Mouse (Mus musculus) CH12.LX (cell line): Measurements from ENCODE around the gene Macrod2. TPM values are rescaled to one million over a fixed set of nuclear protein-coding genes. Genes with fewer than 3 reads are reported as not detected.

Experiments used
- DNase-seq: peaks from one replicate; pipeline ENCODE4 v3.0.0-alpha.2; 2013; ENCODE audit errors: extremely low read depth
- H3K27ac ChIP-seq: 2 replicates; pipeline ENCODE4 v1.5.1; 2012; ENCODE audit warnings: low read depth, mild to moderate bottlenecking, control low read depth, moderate library complexity; ENCODE audit not compliant: insufficient read depth
- H3K27me3 ChIP-seq: replicated peaks from 2 replicates; pipeline ENCODE3; 2012; ENCODE audit warnings: inconsistent platforms
- H3K36me3 ChIP-seq, 2 experiments: replicated peaks in 1 of 2; 2 replicates each; pipeline versions ENCODE3 to v1.6.1; 2012; ENCODE audit warnings: inconsistent platforms in 1 of 2, low read length in 1 of 2, mild to moderate bottlenecking in 1 of 2, mixed read lengths in 1 of 2, moderate library complexity in 1 of 2; ENCODE audit not compliant: control insufficient read depth in 1 of 2, insufficient read depth in 1 of 2
- H3K4me1 ChIP-seq, 2 experiments: 2 replicates each; pipeline ENCODE4 v1.6.1; 2012; ENCODE audit warnings: inconsistent platforms in 1 of 2, moderate library complexity in 1 of 2; ENCODE audit not compliant: insufficient read depth in 2 of 2, control insufficient read depth in 1 of 2
- H3K4me2 ChIP-seq: 2 replicates; pipeline ENCODE4 v1.6.1; 2012; ENCODE audit warnings: low read depth, mild to moderate bottlenecking, control low read depth; ENCODE audit not compliant: poor library complexity, insufficient read depth, severe bottlenecking
- H3K4me3 ChIP-seq, 3 experiments: fragments of 150-350 bp in 1 of 3; sonication (generic) in 1 of 3; replicated peaks in 1 of 3; 2 replicates each; pipeline versions ENCODE3 to v1.5.1; 2011 to 2012; ENCODE audit warnings: low read depth in 2 of 3, low read length in 2 of 3, mild to moderate bottlenecking in 2 of 3, moderate library complexity in 2 of 3, control low read depth in 1 of 3, improper control_type of control experiment in 1 of 3, inconsistent platforms in 1 of 3, mixed read lengths in 1 of 3; ENCODE audit not compliant: poor library complexity in 1 of 3
- H3K79me2 ChIP-seq: replicated peaks from 2 replicates; pipeline ENCODE4 v1.6.1; 2012; ENCODE audit warnings: mild to moderate bottlenecking, moderate library complexity; ENCODE audit not compliant: control insufficient read depth, poor library complexity, insufficient read depth, severe bottlenecking; ENCODE audit errors: extremely low read depth
- H3K9ac ChIP-seq: 2 replicates; pipeline ENCODE4 v1.6.1; 2012; ENCODE audit warnings: low read depth, mild to moderate bottlenecking, control low read depth, moderate library complexity; ENCODE audit not compliant: insufficient read depth
- H3K9me3 ChIP-seq: replicated peaks from 2 replicates; pipeline ENCODE3; 2012; ENCODE audit warnings: low read length, inconsistent platforms, mixed read lengths
- BHLHE40 ChIP-seq: IDR thresholded peaks from 2 replicates; pipeline ENCODE4 v1.6.1; 2011; ENCODE audit warnings: mild to moderate bottlenecking, low read depth, low read length, improper control_type of control experiment
- CHD1 ChIP-seq: IDR thresholded peaks from 2 replicates; pipeline ENCODE4 v1.6.1; 2012; ENCODE audit warnings: low read depth, low read length, improper control_type of control experiment, inconsistent platforms
- CHD2 ChIP-seq: IDR thresholded peaks from 2 replicates; pipeline ENCODE4 v1.6.1; 2011; ENCODE audit warnings: low read length, improper control_type of control experiment
- CTCF ChIP-seq, 2 experiments: IDR thresholded peaks in 1 of 2; conservative IDR thresholded peaks in 1 of 2; 2 replicates each; pipeline ENCODE4 v1.5.1; 2011 to 2012; ENCODE audit warnings: low read depth in 2 of 2, low read length in 2 of 2, improper control_type of control experiment in 1 of 2, inconsistent platforms in 1 of 2, mild to moderate bottlenecking in 1 of 2, moderate library complexity in 1 of 2
- EP300 ChIP-seq: IDR thresholded peaks from 2 replicates; pipeline ENCODE4 v1.6.1; 2011; ENCODE audit warnings: low read length, improper control_type of control experiment
- ETS1 ChIP-seq: conservative IDR thresholded peaks from 2 replicates; pipeline ENCODE4 v1.6.1; 2012; ENCODE audit warnings: low read depth, mild to moderate bottlenecking, inconsistent platforms, low read length, improper control_type of control experiment, moderate library complexity
- GABPA ChIP-seq: IDR thresholded peaks from 2 replicates; pipeline ENCODE4 v1.6.1; 2012; ENCODE audit warnings: low read depth, low read length, improper control_type of control experiment, inconsistent platforms; ENCODE audit not compliant: insufficient replicate concordance
- HCFC1 ChIP-seq: IDR thresholded peaks from 2 replicates; pipeline ENCODE4 v1.6.1; 2012; ENCODE audit warnings: low read depth, mild to moderate bottlenecking, inconsistent platforms, low read length, improper control_type of control experiment
- IRF4 ChIP-seq: IDR thresholded peaks from 2 replicates; pipeline ENCODE4 v1.6.1; 2014; ENCODE audit warnings: low read depth, mild to moderate bottlenecking, inconsistent platforms, low read length, improper control_type of control experiment
- JUND ChIP-seq: conservative IDR thresholded peaks from 2 replicates; pipeline ENCODE4 v1.6.1; 2011; ENCODE audit warnings: low read depth, low read length, improper control_type of control experiment
- KAT2A ChIP-seq: IDR thresholded peaks from 2 replicates; pipeline ENCODE4 v1.6.1; 2012; ENCODE audit warnings: low read length, improper control_type of control experiment, inconsistent platforms; ENCODE audit not compliant: insufficient replicate concordance
- MAFK ChIP-seq: IDR thresholded peaks from 2 replicates; pipeline ENCODE4 v1.6.1; 2011; ENCODE audit warnings: low read length, improper control_type of control experiment; ENCODE audit not compliant: insufficient replicate concordance
- MAX ChIP-seq: IDR thresholded peaks from 2 replicates; pipeline ENCODE4 v1.6.1; 2011; ENCODE audit warnings: low read length, improper control_type of control experiment
- MAZ ChIP-seq: IDR thresholded peaks from 2 replicates; pipeline ENCODE4 v1.6.1; 2012; ENCODE audit warnings: low read depth, mild to moderate bottlenecking, inconsistent platforms, low read length, improper control_type of control experiment, moderate library complexity
- MXI1 ChIP-seq: IDR thresholded peaks from 2 replicates; pipeline ENCODE4 v1.6.1; 2011; ENCODE audit warnings: mild to moderate bottlenecking, low read depth, low read length, improper control_type of control experiment
- MYC ChIP-seq: IDR thresholded peaks from 2 replicates; pipeline ENCODE4 v1.6.1; 2011; ENCODE audit warnings: low read depth, mild to moderate bottlenecking, improper control_type of control experiment, low read length
- NRF1 ChIP-seq: IDR thresholded peaks from 2 replicates; pipeline ENCODE4 v1.6.1; 2014; ENCODE audit warnings: low read depth, mild to moderate bottlenecking, inconsistent platforms, low read length, improper control_type of control experiment, moderate library complexity
- PAX5 ChIP-seq: IDR thresholded peaks from 2 replicates; pipeline ENCODE4 v1.6.1; 2012; ENCODE audit warnings: low read length, inconsistent platforms, mixed read lengths
- POLR2A ChIP-seq: IDR thresholded peaks from 2 replicates; pipeline ENCODE4 v1.6.1; 2011; ENCODE audit warnings: low read depth, mild to moderate bottlenecking, improper control_type of control experiment, low read length
- RAD21 ChIP-seq: IDR thresholded peaks from 2 replicates; pipeline ENCODE4 v1.6.1; 2011; ENCODE audit warnings: low read depth, mild to moderate bottlenecking, low read length, improper control_type of control experiment, moderate library complexity
- RCOR1 ChIP-seq: conservative IDR thresholded peaks from 2 replicates; pipeline ENCODE4 v1.6.1; 2012; ENCODE audit warnings: low read depth, mild to moderate bottlenecking, inconsistent platforms, low read length, improper control_type of control experiment
- SIN3A ChIP-seq: IDR thresholded peaks from 2 replicates; pipeline ENCODE4 v1.6.1; 2012; ENCODE audit warnings: low read length, improper control_type of control experiment, inconsistent platforms
- SMC3 ChIP-seq: IDR thresholded peaks from 2 replicates; pipeline ENCODE4 v1.6.1; 2011; ENCODE audit warnings: low read depth, low read length, improper control_type of control experiment
- TBP ChIP-seq: conservative IDR thresholded peaks from 2 replicates; pipeline ENCODE4 v1.6.1; 2011; ENCODE audit warnings: low read depth, low read length, improper control_type of control experiment
- TCF12 ChIP-seq: IDR thresholded peaks from 2 replicates; pipeline ENCODE4 v1.6.1; 2014; ENCODE audit warnings: low read depth, mild to moderate bottlenecking, inconsistent platforms, low read length, improper control_type of control experiment
- USF1 ChIP-seq: IDR thresholded peaks from 2 replicates; pipeline ENCODE4 v1.6.1; 2014; ENCODE audit warnings: low read depth, mild to moderate bottlenecking, inconsistent platforms, low read length, improper control_type of control experiment
- ZC3H11A ChIP-seq: IDR thresholded peaks from 2 replicates; pipeline ENCODE4 v1.6.1; 2012; ENCODE audit warnings: low read depth, mild to moderate bottlenecking, inconsistent platforms, low read length, improper control_type of control experiment
- ZMIZ1 ChIP-seq: IDR thresholded peaks from 2 replicates; pipeline ENCODE4 v1.6.1; 2012; ENCODE audit warnings: low read depth, mild to moderate bottlenecking, inconsistent platforms, low read length, improper control_type of control experiment
- ZNF384 ChIP-seq: IDR thresholded peaks from 2 replicates; pipeline ENCODE4 v1.6.1; 2012; ENCODE audit warnings: low read depth, low read length, improper control_type of control experiment, inconsistent platforms
- dilution Hi-C: fragments of 300-500 bp; cut with MboI; formaldehyde crosslinking; loops from 2 replicates; pipeline ENCODE4 v1.14.3; 2020; ENCODE audit warnings: low sequenced_read_pairs; ENCODE audit not compliant: extremely low pct_unique_long_range_greater_than_20kb, extremely low pct_ligation_motif_present
- in situ Hi-C: fragments of 300-500 bp; cut with MboI; formaldehyde crosslinking; loops from 3 replicates; pipeline ENCODE4 v1.14.3; 2019; ENCODE audit warnings: low sequenced_read_pairs, low pct_ligation_motif_present, low pct_unique_long_range_greater_than_20kb, mixed read lengths
- polyA plus RNA-seq: library from polyadenylated mRNA; unstranded; fragments of >175 nt; gene quantifications from 2 replicates; pipeline ENCODE4 v1.2.1, GENCODE M21; 2012; ENCODE audit warnings: low read depth; ENCODE audit not compliant: insufficient read length
- total RNA-seq, 2 experiments: library from RNA; depleted of rRNA; stranded (reverse); fragments of 300-350 nt in 1 of 2; fragments of >200 nt in 1 of 2; gene quantifications; 2 replicates each; pipeline ENCODE4 v1.2.3; 2012 to 2014

Gene Macrod2
- total and polyA plus RNA-seq, 3 experiments, result not detected

- Histone ChIP-seq H3K79me2 (no peaks in the 10 kb centered on the region), H3K4me2 (no peak overlapping the region), H3K36me3 (no peaks in the 10 kb centered on the region), H3K27ac (no peak overlapping the region), H3K4me3 (no peak overlapping the region), H3K4me1 (no peaks in the 10 kb centered on the region), H3K9ac (no peak overlapping the region), H3K27me3 (no peaks in the 10 kb centered on the region), H3K9me3 (peaks cover 42% of the 10 kb centered on the region)
- no peak for DNase-seq
- dilution Hi-C loops, result no loop called here
- in situ Hi-C loops, result no loop called here
- no peak for TF ChIP-seq NRF1
- no peak for TF ChIP-seq GABPA
- TF ChIP-seq MAFK, result no peak
- TF ChIP-seq BHLHE40, result no peak
- TF ChIP-seq ZMIZ1, result no peak
- no peak for TF ChIP-seq ZC3H11A
- no peak for TF ChIP-seq MAX
- TF ChIP-seq ETS1, result no peak
- no peak for TF ChIP-seq MAZ
- TF ChIP-seq RCOR1, result no peak
- no peak for TF ChIP-seq HCFC1
- TF ChIP-seq IRF4, result no peak
- TF ChIP-seq ZNF384, result no peak
- TF ChIP-seq TCF12, result no peak
- no peak for TF ChIP-seq POLR2A
- no peak for TF ChIP-seq MYC
- TF ChIP-seq EP300, result no peak
- TF ChIP-seq CHD1, result no peak
- no peak for TF ChIP-seq SIN3A
Observed at GRCm38 (mm10) chr2:140784626-140785025, 389.5 kb downstream of the Macrod2 start.

- in situ Hi-C loops (no loop called here), dilution Hi-C loops (no loop called here)
- H3K27ac ChIP-seq, result no peak overlapping the region
- H3K9me3 ChIP-seq, result peaks cover 48% of the 10 kb centered on the region
- no peak overlapping the region for H3K9ac ChIP-seq
- DNase-seq, result no peak
- no peaks in the 10 kb centered on the region for H3K27me3 ChIP-seq
- no peaks in the 10 kb centered on the region for H3K79me2 ChIP-seq
- H3K4me1 ChIP-seq, result no peaks in the 10 kb centered on the region
- no peak for TF ChIP-seq RAD21
- no peak for TF ChIP-seq ETS1
- no peak for TF ChIP-seq TBP
- TF ChIP-seq TCF12, result no peak
- no peak for TF ChIP-seq JUND
- no peak for TF ChIP-seq RCOR1
- TF ChIP-seq NRF1, result no peak
- no peak for TF ChIP-seq MXI1
- no peak for TF ChIP-seq MYC
- TF ChIP-seq POLR2A, result no peak
- TF ChIP-seq CHD2, result no peak
- no peak for TF ChIP-seq USF1
- no peak for TF ChIP-seq HCFC1
- TF ChIP-seq MAX, result no peak
- no peak for TF ChIP-seq SMC3
- TF ChIP-seq PAX5, result no peak
- no peak for TF ChIP-seq KAT2A
- no peak for TF ChIP-seq CTCF (conservative IDR thresholded peaks at IDR 0.05 in 1 of 2, IDR thresholded peaks at IDR 0.05 in 1 of 2; ENCODE audit: low read depth in 2 of 2, low read length in 2 of 2)
- no peak overlapping the region for H3K4me2 ChIP-seq
- H3K36me3 ChIP-seq, result no peaks in the 10 kb centered on the region
- H3K4me3 ChIP-seq, result no peak overlapping the region
Observed at GRCm38 (mm10) chr2:140790363-140790762, 395.3 kb downstream of the Macrod2 start.
